Mouse (Mus musculus) adrenal gland (tissue): ENCODE data around the gene 4930503B20Rik.

Experiments
- intact Hi-C: fragments of 180-260 bp; cut with DNase I; formaldehyde crosslinking; loops from one replicate; pipeline ENCODE4 v1.15.1; 2025

4930503B20Rik gene

DNA sequence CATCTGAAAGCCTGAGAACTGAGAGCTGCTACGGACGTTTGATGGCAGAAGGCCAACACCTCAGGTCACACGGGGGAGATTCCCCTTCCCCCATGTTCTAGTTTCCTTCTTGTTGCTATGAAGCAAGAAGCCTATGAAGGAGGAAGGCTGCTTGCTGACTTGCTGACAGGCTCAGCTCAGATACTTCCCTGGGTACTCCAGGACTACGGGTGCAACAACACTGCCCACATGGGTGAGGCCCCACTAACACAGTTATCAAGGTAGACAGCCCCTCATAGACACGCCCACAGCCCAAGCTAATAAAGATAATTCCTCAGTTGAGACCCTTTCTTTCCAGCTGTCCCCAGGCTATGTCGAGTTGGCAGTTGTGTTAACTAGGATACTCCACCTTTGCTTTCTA, 2.6 kb upstream of the 4930503B20Rik start:
- intact Hi-C loops: no loop called here

- intact Hi-C loops: no loop called here
These were observed 1.3 kb upstream of the 4930503B20Rik start for GRCm38 (mm10) chr3:146652431-146652830.

DNA sequence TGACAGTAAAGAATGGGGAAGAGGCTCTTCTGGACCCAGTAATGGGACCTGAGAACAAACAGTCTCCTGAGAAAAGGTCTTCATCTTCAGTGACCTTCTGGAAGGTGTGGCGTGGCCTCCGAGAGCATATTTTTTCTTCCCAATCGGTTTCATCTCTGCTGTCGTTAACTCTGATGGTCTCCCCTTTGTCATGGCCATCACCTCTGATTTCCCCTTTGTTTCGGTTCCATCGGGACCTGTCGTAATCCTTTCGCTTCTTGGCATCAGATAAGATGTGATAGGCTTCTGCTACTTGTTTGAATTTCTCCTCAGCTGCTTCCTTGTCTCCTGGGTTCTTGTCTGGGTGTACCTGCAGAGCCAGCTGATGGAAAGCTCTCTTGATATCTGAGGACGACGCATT, 401 bp downstream of the 4930503B20Rik start:
- intact Hi-C loops: no loop called here

DNA sequence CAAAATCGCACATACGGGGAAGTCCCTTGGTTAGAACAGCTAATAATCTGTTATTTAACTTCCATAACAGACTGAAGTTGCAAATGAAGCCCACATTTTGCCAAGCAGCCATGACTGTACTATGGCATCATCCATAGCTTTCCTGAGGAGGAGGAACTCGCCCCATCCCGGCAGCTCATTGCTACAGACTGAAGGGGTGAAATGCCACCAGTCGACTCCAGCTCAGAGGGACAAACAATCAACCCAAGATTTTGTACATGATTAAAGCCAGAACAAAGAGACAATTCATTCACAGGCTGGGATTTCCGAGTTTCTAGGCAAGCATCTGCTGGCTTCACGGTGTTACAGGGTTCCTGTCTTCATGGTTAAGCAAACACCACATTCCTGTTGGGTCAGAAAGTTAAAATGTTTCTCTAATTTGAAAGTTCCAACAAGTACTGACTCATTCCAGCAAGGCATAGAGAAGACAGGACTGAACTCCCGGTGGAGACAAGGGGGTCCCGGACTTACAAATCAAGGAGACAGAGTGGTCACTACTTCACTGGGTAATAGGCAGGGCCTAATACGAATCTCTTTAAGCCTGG, 1.7 kb downstream of the 4930503B20Rik start:
- intact Hi-C loops: no loop called here

- intact Hi-C loops: no loop called here
These were observed 9.2 kb downstream of the 4930503B20Rik start for GRCm38 (mm10) chr3:146641818-146642427.

- intact Hi-C loops: no loop called here
These were observed 18.6 kb downstream of the 4930503B20Rik start for GRCm38 (mm10) chr3:146632506-146632905.

DNA sequence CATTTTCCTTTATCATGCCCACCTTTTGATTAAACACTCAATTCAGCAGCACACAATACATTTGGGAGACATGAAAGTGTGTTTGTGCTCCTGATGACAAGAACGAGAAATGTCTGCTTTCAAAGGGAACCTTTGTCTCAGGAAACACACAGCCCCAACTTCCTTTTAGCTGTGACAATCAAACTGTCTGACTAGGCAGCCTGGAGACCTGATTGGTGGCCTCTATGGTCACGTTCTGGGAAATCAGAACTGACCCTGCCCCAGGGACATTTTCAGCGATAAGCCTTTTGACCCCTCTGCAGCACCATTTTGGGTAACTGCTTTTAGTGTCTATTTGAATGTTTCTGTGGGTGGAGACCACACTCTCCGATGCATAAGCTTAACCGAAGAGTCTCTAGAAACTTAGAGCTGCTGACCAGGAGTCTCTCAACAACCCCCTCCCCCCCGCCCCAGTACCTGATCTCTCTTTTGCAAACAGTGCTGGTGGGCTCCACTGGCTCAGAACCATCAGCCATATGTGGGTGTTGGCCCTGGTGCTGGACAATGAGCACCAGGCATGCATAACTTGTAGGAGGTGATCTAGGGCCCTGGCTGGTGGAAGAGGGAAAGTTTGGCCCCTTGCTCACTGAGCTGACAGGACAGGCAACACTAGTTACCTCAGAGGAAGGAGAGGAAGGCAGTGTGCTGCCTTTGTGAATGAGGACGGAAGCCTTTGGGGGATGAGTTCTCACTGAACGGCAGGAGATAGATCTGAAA, 22.7 kb downstream of the 4930503B20Rik start:
- intact Hi-C loops: no loop called here

DNA sequence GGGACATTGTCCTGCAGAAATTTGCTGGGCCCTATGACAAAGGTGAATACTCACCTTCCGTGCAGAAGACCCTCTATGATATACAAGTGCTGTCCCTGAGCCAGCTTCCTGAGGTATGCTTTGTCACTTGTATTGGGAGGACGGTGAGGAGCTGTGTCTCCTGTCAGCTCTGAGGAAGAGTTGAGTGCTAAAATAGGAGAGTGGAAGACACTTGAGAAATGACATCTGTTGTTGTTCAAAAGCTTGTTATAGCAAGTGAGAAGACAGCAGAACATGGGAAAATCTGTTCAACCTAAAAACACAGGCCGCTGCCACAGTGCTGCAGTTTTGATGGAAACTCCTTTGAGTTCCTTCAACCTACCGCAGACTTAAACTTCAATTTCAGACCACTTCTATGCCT, 25.4 kb downstream of the 4930503B20Rik start:
- intact Hi-C loops: no loop called here

GRCm38 (mm10) chr3:146621966-146622365, 29.2 kb downstream of the 4930503B20Rik start:
- intact Hi-C loops: no loop called here

- intact Hi-C loops: no loop called here
These were observed 30.4 kb downstream of the 4930503B20Rik start for GRCm38 (mm10) chr3:146620555-146621249.

DNA sequence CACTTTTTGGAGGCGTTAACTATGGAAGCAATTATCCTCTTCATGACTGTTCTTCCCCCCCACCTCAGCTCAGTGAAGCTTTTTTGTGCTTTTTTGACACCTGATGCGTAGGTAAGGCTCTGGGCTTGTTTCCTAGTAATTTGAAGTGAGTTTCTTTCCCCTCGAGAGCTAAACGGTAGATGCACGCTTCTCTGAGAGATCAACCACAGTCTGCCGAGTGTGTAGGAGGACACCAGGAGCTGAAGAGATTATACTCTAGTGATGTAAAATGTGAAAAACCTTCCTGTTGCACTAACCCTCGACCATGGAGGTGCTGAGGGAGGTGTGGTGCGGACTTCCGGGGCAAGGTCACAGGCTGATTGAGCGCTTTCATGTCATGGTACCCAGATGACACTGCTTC, 31.0 kb downstream of the 4930503B20Rik start:
- intact Hi-C loops: no loop called here

GRCm38 (mm10) chr3:146618357-146618756, 32.8 kb downstream of the 4930503B20Rik start:
- intact Hi-C loops: no loop called here

DNA sequence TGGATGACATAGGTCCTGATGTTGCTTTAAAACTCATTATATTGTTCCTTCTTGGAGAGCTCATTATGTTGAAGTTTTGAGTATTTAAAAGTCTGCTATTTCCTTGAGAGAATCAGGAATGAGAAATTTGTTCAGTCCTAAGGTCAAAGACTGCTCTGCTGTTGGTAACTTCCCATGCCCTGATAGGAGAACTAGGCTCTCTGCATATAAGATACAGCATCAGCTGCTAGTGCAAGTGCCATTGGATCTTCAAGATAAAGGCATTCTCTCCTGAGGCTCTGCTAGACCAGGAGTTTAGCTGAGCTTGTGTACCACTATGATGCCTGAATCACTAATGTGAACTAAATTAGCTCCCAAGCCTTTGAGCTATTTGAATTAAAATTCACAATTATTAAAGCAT, 33.2 kb downstream of the 4930503B20Rik start:
- intact Hi-C loops: no loop called here

DNA sequence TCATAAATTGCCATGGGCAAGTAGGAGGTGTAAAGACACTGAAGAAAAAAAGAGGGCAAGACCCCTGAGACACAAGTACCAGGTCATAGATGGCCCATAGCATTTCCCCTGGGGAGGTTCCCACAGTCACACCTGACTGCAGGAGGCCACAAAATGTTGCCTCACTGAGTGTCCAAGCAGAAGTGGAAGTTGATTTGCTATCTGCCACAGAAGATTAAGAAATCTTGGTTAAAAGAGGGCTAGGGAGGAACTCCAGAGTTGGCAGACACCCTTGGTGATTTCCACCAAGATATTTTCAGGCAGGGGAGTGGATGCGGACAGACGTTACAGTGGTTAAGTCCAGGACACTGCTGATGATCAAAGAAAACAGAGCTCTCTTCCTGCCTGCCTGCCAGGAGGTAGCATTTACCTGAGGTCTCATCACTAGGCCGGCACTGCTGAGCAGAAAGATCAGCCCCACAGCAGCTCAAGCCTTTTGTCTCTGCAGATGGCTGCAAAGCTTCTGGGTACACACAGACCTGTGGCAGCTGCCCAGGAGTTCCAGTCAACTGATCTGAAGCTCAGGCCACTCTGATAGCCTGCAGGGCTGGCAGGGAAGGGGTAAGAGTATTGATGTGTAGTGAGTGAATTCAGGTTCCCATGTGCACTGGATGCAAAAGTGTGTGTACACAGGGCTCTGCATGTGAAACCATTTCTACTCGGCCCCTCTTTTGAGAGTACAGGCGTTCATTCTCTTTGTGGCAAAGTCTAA, 34.4 kb downstream of the 4930503B20Rik start:
- intact Hi-C loops: no loop called here

DNA sequence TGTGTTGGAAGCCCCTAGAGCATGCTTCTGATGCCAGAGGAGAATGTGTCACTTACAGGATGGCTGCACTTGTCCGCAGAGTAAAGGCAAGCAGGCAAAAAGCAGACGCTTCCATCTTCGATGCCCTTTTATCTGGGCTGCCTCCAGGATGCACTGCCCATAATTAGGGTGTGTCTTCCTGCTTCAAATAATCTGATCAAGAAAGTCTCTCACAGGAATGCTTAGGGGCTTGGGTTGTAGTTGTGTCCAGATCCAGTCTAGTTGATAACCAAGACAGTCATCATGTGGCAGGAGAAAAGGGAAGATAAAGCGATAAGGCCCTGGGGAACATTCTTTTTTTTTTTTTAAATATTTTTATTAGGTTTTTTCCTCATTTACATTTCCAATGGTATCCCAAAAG, 35.6 kb downstream of the 4930503B20Rik start, which contains the start of gene Dnase2b:
Dnase2b (minus strand) TSS at position 101 of the 400 bp plus-strand sequence.
- intact Hi-C loops: no loop called here

DNA sequence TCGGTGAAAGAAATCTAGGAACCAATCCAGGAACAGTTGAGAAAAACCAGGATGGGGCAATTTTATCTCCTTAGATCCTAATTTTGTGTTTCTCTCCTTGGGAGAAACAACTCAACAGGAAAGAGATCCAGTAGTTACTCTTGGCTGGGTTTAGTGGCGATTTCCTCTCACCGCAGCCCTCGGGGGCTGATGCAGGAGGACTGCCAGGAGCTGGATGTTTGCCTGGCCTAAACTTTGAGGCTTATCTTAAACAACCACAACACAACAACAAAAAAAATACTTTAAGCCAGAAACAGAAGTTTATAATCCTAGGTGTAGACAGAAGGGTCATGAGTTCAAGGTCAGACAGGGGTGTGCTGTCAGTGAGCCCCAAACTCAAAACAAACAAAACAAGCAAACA, 39.3 kb downstream of the 4930503B20Rik start:
- intact Hi-C loops: no loop called here

GRCm38 (mm10) chr3:146611261-146611660, 39.9 kb downstream of the 4930503B20Rik start:
- intact Hi-C loops: no loop called here

DNA sequence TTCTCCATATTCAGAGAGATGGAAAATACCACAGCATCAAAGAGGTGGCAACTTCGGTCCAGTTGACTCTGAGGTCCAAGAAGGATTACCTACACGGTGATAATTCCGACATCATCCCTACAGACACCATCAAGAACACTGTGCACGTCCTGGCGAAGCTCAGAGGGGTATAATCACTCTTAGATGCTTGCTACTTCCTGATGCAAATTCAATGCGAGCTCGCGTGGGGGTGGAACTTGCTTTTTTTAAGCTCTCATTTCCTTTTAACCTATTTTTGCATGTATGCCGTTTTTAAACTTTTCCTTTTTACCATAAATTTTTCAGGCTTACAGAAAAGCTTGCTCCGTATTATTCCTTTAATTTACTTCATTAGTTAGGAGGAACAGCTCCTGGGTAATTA, 40.8 kb downstream of the 4930503B20Rik start:
- intact Hi-C loops: no loop called here

DNA sequence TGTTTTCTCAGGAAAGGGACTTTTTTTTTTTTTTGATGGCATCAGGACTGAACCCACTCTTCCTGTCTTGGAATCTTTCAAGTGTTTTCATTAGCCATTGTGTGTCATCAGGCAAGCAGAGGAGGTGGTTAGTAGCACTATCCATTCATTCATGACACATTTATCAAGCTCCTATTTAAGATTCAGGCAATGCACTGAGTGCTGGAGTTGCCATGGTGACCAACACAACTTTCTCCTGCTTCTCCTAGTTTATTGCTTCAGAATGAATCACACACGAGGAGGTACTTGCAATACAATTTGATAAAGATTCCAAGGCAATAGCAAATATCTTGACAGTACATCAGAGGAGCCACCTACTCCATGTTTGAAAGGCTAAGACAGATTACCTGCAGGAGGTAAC, 43.7 kb downstream of the 4930503B20Rik start:
- intact Hi-C loops: no loop called here

GRCm38 (mm10) chr3:146604647-146605046, 46.5 kb downstream of the 4930503B20Rik start:
- intact Hi-C loops: no loop called here

- intact Hi-C loops: no loop called here
These were observed 48.6 kb downstream of the 4930503B20Rik start for GRCm38 (mm10) chr3:146602531-146602930.
